Mouse (Mus musculus) kidney, adult 8-10 months (tissue): ENCODE results near the gene Crtac1.

ENCODE experiments used
- DNase-seq, 2 experiments: peaks; one replicate each; pipeline ENCODE4 v3.0.0; 2022

Gene Crtac1

DNA sequence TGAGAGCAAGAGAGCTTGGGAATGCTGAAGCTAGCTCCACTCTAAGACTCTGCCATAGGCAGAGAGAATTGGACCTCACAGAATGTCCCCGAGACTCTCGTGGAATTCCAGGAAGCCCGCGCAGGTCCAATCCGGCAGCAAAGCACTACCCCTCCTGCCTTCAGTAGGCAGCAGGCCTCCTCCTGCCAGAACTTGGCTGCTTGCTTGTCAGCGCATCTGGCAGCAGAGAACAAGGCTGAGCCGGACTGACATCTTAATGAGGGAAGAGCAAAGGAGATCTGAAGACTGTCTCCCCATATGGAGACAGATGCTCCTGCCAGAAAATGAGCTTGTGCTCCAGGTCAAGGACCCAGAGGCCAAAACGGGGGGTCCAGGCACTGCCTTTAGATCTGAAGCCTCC lies 16.5 kb downstream of the Crtac1 start:
- DNase-seq = no peak

GRCm38 (mm10) chr19:42409856-42410255 lies 21.7 kb downstream of the Crtac1 start:
- DNase-seq = no peak

DNA sequence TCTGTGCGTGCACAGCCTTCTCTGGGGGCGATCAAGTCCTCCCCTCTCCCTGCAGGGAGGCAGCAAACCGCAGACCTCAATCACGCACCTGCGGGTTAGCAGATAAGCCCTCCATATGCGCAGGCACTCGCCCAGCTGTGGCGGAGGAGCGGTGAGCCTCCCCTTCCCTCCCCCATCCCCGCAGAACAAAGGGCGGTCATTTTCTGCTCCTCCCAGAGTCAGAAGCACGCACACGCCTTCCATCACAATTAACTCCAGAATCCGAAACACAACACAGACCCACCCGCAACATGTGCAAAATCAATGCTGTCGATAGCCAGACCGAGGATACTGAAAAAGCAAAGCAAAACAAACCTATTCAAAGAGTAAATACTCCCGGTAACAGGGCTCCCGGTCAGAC lies 22.4 kb downstream of the Crtac1 start:
- no peak for DNase-seq

DNA sequence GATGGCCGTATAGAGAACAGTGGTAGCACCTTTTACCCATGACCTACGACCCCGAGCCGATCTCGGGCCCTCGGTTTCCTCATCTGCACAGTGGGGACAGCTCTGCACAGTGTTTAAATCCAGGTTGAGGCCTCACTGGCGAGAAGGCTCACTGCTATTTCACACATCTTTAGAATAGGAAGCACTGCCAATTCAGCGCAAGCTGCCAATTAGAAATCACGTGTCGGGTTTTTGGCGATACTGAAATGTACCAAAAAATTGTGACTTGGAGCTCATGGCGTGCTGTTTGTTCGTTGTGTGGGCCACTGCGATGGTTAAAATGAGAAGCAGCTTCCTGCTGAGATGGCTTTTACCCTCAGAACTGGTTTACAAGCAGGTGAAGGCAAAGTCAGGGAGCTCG lies 27.2 kb downstream of the Crtac1 start:
- no peak for DNase-seq

GRCm38 (mm10) chr19:42399974-42400373 lies 31.6 kb downstream of the Crtac1 start:
- DNase-seq = no peak

DNA sequence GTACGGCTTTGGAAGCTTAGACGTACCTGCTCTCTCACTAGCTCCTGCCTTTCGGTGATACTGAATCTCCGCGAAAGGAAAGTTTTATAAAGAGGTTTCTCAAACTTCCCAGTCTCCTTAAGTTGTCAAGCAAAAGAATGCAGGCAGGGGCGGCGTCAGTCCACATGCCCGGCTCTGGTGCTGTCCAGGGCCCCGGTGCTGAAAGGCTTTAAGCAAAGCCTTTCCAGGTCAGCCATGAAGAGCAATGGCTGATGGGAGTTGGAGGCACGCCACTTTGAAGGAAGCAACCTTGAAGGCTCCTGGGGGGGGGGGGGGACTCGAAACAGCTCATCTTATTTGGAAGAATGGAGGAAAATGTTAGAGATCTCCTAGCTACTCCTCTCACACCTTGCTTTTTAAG lies 34.3 kb downstream of the Crtac1 start:
- DNase-seq = peak in 1 of 2 experiments; percentile 18

DNA sequence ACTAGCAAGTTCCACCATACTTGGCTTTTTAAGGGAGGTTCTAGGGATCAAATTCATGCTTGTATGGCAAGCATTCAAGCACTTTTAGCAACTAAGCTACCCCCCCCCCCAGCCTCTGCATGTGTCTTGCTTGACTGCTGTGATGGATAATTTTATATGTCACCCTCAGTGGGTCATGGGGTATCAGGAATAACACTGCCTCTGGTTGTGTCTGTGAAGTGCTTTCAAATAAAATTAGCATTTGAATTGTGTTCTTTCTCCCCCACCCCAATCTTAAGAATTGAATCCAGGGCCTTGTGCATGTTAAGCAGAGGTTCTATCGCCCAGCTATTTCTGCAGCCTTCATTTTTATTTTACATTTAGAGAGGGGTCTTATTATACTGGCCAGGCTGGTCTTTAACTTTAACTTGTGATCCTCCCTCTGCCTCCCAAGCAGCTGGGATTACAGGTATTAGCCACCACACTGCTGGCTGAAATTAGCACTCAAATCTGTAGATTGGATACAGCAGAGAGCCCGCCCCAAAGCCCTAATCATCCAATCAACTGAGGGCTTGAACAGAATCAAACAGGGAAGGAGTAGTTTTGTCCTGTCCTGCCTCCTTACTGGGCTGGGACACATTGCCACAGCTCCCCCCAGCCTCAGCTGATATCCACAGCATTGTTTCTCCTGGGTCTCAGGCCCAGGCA lies 36.6 kb downstream of the Crtac1 start:
- DNase-seq = no peak

- DNase-seq = no peak
Measured at GRCm38 (mm10) chr19:42393920-42394319, 37.7 kb downstream of the Crtac1 start.

GRCm38 (mm10) chr19:42392094-42392493 lies 39.5 kb downstream of the Crtac1 start:
- DNase-seq = no peak

DNA sequence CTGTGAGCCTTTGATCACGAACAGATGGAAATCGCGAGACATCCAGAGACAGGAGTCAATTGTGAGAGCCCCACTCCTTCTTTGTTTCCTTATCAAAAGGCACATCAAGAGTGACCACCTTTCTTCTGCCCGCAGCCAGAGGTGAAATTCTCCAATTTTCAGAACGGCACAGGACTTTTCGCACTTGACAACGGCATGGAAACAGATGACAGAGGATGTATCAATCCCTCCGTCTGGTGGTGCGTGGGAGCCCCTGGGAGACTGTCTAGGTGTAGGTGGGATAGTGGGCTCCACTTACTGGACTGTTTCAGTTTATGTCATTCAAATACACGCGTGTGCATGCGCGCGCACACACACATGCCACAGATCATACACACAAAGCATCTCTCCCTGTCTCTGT lies 42.0 kb downstream of the Crtac1 start:
- DNase-seq = no peak

DNA sequence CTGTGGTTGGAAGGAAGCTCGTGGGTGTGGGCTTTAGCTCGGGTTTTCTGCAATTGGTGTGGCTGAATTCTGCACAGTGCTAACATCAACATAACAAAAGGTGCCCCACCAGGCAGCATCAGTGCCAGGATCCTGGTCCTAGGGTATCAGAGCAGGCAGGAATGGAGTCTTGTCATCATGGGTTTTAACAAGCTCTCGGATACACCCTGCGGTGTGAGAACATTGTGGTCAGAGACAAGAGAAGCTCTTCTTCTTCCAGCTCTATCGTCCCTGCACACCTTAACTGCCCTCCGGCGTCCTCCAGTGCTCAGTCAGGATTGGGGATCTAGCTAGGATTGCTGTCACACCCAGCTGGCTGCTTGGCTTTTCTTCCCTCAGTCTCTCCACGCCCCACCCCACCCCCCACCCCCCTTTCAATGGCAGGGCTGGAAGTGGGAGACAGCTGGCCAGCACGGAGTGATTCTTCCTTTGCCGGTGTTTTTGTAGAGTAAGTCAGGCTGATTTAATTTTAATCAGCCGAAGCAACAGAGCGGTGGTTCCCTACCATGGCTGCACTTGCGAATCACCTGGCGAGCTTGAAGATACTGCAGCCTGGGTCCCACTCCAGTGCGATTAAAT lies 46.5 kb downstream of the Crtac1 start:
- DNase-seq = no peak

DNA sequence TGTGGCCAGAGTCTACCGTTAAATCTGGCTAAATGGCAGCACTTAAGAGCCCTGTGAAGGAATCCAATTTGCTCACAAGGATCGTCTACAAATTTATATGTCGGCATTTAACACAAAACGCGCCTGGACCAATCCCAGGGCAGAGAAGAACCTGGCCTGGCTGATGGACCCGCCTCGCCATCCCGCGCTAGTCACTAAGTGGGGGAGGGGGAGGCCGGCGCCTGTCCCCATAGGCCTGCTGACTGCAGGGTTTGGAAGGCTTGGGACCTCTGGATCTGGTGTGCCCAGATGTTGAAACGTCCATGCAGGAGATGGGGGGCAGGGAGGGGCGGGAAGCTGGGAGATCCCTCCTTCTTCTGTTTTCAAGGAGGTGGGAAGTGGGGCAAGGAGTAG lies 50.6 kb downstream of the Crtac1 start:
- DNase-seq = no peak

- DNase-seq = no peak
Measured at GRCm38 (mm10) chr19:42380321-42380980, 51.1 kb downstream of the Crtac1 start.

- DNase-seq = no peak
Measured at GRCm38 (mm10) chr19:42379798-42380197, 51.8 kb downstream of the Crtac1 start.

DNA sequence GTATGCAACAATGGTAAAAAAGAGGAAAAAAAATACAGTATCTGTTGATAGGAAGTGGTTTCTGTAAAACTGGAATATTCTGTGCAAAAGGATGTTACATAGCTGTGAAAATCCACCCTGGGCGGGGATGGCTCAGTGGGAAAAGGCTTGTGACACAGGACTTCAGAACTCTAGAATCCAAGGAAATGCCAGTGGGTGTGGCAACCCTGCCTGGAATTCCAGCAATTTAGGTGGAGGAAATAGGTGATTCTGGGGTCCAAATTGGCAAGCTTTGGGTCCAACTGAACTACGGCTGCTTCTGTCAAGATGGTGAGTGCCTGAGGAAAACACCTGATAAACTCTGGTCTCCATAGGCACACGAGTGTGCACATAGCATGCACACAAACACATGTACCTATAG lies 54.4 kb downstream of the Crtac1 start:
- DNase-seq = no peak

- DNase-seq = no peak
Measured at GRCm38 (mm10) chr19:42363551-42363950, 68.0 kb downstream of the Crtac1 start.

GRCm38 (mm10) chr19:42358406-42358805 lies 73.2 kb downstream of the Crtac1 start:
- DNase-seq = no peak

DNA sequence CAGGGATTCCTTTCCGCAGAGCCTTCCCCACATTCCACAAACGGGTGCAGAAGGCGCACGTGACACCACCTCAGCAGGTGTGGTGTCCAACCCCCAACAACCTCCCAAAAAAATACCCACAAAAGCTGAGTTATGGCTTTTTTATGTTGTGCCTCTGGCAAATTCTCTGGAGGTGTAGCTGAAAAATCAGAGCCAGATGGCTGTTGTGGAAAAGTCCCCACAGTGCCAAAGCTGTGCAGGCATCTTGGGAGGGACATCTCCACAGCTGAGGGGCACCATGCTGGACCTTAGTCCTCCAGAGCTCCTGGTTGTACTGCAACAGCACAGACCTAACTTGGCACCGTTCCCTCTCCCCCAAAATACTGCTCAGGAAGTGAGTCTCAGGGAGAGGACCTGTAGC lies 74.7 kb downstream of the Crtac1 start:
- no peak for DNase-seq

DNA sequence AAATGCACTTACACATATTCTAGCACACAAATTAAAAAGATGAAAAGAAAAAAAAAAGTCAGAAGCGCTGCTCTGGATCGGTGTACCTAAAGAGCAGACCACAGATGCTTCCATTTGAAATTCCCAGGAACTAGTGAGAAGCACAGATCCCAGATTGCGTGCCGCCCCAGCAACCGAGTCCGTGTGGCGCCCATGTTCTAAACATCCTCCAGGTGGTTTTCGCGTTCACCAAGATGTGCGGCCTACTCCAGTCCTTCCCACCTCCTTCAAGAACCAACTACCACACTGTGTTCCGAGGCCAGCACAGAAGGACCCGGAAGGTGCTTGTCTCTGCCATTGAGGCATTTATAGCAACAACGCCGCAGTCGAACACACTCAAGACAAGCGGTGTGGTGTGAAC lies 76.1 kb downstream of the Crtac1 start:
- no peak for DNase-seq

DNA sequence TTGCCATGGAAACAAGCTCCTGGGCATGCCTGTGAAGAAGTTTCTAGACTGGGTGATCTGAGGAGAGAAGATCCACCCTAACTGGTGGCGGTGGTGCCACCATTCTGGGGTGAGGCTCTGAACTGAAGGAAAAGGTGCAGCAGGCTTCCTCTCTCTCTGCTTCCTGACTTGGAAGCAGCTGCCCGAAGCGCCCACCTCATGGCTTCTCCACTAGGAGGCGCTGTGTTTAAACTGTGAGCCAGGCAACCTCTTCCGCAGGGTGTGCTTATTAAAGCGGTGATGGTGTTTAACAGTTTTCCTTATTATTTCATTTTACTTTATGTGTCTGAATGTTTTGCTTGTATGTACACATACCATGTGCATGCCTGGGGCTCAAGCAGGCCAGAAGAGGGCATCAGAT lies 90.4 kb downstream of the Crtac1 start:
- DNase-seq = no peak

GRCm38 (mm10) chr19:42332081-42332736 lies 99.4 kb downstream of the Crtac1 start:
- no peak for DNase-seq

DNA sequence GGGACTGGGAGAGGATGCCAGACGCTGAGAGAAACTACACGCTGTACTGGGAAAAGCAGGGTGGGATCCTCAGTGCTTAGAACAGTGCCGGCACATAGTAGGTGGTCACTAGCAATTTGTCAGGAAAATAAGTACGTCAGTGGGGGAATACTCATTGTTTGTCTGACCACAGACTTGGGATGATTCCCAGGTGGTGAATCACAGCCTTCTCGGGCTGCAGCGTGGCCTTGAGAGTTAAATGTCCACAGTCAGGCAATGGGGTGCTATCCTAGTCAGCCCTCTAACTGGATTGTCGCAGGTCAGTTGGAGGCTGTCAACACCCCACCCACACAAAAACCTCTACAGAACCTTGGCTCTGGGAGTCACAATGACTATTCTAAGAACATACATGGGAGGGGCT lies 100.1 kb downstream of the Crtac1 start:
- DNase-seq = no peak

DNA sequence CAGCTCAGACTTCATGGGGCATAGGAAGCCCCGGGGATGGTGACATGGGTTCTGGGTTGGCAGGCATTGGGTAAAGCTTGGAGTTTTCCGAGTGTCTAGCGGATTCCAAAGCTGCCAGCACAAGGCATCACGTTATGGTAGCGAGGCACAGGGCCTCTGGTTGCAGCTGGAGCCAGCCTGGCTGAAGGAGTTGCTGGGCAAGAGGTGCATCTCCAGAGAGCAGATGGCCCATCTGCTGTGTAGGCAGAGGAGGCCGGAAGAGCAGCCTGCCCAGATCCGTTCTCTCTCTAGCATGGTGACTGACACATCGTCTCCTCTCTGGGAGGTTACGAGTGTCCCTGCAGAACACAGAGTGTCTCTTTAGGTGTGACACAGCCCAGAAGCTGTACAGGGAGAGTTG lies 103.4 kb downstream of the Crtac1 start:
- DNase-seq = no peak

GRCm38 (mm10) chr19:42325894-42326293 lies 105.7 kb downstream of the Crtac1 start:
- DNase-seq = peak; percentile 27 to 68
